Mouse (Mus musculus): ENCODE measurements around the gene Samd8. TPM values are rescaled to one million over a fixed set of nuclear protein-coding genes. Genes with fewer than 3 reads are reported as not detected.

Samd8 gene
- total RNA-seq, 1 experiment from 2014 or later = 48.1 TPM

DNA sequence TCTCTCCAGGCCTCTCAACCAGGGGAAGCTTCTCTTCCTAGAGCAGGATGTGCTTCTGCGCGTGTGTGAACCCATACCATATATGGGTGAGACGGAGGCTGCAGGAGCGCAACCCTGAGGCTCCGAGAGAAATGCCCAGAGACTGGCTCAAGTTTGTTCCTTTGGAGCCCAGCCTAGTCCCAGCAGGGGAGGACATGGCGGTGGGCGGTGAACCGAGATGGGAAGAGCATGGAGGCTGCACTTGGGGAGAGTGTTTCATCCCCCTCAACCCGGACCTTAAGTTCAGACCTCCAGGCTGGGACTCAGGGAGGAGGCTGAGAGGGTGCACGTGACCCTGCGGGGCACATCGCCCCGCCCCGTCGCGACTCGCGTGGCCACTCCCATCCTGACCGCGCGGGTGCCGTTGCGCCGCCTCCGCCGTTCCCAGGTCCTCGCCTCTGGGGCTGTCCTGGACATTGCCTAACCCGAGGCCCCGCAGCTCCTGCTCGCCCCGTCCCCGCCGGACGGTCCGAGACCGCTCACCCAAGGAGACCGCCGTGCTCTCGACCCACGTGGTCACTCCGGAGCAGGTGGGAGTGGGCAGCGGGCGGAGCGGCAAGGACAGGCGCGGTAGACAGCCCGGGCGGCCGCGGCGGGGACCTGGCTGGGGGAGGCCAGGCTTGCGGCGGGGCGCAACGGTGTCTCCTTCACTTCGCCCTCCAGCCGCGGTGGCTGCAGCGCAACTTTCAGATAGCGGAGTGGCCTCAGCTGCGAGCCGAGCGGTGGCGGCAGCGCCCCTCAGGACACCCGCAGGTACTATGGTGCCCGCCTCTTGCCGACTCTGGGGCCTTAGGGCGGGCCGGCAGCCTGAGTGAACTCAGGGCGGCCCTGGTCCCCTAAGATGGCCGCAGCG, 80.8 kb downstream of the Samd8 start:
- DNase-seq = peak; percentile 96

DNA sequence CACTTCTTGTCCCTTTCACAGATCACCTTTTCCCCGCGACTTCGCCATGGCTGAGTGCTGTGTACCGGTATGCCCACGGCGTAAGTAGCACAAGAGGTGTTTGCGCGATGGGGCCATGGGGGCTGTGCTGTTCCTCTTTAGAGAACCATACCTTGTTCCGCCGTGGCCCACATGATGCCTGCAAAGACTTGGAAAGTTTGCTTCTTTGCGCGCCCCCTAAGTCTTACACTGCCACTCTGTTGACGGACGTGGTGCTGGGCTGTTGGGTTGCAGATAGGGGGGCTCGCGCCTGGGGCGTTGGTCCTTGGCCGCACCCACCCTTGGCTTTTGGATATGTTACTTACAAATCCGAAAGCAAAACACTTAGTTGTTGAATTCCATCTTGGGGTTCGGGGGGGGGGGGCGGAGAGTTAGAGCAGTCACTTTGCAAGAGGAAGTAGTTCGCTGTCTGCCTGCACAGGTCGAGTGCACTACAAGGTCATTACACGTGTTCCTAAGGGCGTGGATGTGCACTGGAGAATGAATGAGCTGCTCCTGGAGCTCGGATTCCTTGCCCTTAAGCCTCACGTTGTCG, 81.6 kb downstream of the Samd8 start:
- DNase-seq = no peak

- DNase-seq = no peak
These were observed 88.1 kb downstream of the Samd8 start for GRCm38 (mm10) chr14:21838336-21839017.

- DNase-seq = no peak
These were observed 91.7 kb downstream of the Samd8 start for GRCm38 (mm10) chr14:21841819-21842592.

GRCm38 (mm10) chr14:21843263-21843662, 92.9 kb downstream of the Samd8 start:
- no peak for DNase-seq

- no peak for DNase-seq
These were observed 96.6 kb downstream of the Samd8 start for GRCm38 (mm10) chr14:21846827-21847380.

DNA sequence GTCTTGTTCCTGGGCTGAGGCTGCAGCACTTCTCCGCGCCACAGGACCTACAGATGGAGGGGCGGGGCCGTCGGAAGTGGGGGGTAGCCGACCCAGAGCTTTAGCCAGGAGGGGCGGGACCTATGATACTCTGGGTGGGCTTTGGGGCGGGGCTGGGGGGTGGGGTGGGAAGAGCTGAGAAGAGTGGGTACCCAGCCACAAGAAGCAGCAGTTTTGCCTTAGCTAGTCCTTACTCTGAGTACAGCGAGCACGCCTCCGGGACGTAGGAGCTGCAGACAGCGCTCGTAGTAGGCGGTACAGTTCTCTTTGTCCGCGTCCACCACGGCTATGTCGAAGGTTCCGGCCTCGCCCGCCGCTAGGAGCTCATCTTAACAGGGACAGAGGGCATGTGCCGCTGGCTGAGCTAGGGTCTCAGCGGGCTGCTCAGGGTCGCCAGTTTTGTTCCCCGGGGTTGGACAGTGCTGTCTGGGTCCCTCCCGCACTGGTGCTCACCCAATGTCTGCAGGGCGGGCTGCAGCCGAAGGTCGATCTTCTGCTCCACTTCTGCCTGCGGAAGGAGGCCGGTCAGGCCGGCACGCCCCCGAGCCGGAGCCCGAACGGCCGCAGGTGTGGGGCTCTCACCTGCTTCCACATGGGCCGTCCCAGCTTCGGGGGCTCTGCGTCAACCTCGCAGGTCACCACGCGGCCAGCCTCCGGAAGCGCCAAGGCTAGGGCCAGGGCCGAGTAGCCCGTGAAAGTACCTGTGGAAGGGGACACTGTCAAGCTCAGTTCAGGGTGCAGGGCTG, 97.2 kb downstream of the Samd8 start:
- DNase-seq = peak; percentile 48

Other genes starting within 250 kb of the Samd8 start
- 0.76 TPM in 1 of 2 replicates, not detected in the other for gene Dupd1, start 36.0 kb upstream of the Samd8 start, total RNA-seq (2021)
- not detected in 2 replicates for gene Dusp13, start 650 bp downstream of the Samd8 start, total RNA-seq (2021)
- 168 and 205 TPM in 2 replicates for gene Vdac2, start 74.7 kb downstream of the Samd8 start, total RNA-seq (2021)
- 67.2 and 75.0 TPM in 2 replicates for gene Comtd1, start 98.4 kb downstream of the Samd8 start, total RNA-seq (2021)
- gene Zfp503, start 239.1 kb downstream of the Samd8 start, total RNA-seq (2021) = 27.5 and 33.3 TPM in 2 replicates